Mouse (Mus musculus) cerebellum, postnatal 10 days (tissue): ENCODE measurements around the gene Diexf.

ENCODE experiments used
- DNase-seq, 2 experiments: peaks; one replicate each; pipeline ENCODE4 v3.0.0; 2021; ENCODE audit warnings: mixed read lengths in 2 of 2

Diexf gene

DNA sequence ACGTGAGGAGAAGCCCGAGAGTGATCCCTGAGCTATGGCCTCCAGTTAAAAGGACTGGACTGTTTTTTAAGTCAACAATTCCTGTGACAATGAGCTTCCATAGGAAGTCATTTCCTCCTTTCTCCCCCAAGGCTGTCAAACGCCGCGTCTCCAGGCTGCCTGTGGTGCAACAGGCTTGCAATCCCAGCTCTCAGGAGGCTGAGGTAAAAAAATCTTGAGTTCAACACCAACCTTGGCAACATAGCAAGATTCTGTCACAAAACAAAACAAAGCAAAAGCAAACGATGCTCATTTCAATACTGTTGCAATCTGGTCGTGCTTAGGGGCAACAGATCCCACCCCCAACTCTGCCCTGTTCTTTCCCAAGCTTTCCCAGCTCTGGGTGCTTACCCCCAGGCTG, 8.0 kb upstream of the Diexf start:
- DNase-seq, result no peak

DNA sequence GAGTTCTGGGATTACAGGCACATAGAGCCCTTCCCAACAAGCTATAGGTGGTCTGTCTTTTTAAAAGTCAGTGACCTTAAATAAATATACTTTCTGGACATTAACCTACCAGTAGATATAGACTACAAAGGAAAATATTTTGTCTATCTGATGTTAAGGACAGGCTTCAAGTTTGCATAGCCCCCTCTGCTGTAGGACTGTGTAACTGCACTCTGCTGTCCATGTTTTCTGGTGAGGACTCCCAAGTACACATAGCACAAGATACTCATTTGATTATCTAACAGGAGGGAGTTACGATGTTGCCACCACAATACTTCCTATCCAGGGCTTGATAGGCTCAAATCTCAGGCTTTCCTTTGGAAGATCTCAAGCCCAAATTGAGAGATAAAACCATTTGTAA, 3.7 kb upstream of the Diexf start:
- DNase-seq, result peak in 1 of 2 experiments; percentile 19

DNA sequence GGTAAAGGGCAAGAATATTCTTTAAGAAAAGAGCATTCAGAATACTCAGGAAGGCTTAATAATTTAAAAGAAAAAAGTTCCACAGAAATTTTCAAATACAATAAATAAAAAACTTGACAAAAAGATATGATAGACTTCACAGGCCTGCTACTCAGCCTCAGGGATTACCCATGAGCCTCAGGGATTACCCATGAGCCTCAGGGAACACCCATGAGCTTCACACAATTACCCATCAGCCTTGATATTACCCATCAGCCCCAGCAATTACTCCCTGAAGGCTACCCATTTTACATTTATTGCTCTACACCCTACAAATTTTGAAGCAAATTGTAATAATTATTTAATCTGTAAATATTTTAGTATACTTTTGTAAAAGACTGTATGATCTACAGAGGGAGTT, 2.3 kb upstream of the Diexf start:
- DNase-seq, result no peak

DNA sequence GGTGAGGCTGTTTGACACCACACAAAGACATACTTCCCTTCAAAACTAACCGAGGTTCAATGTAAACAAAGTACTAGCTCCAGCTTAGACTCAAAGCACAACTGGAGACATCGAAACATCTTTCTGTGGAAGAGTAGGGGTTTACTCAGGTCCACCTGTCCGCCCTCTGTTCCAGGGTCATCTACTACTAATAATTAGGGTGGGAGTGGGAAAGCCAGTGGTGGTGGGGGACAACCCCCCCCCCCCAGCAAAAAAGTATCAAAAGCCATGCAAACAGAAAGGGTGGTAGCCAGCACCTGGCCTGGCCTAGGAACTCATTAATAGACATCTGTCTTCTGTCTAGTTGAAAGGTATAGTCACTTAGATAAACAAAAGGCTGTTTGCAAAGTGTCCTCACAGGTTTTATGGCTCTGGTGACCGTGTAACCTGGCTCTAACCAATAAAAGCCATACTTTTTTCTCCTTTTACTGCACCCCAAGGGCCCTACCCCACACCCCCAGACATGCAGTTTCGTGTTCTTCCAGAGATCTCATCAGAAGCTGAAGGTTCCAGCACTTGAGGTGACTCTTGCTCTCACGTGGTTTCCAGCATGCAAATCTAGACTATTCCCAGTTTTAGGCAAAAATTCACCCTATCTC, 1.4 kb upstream of the Diexf start:
- no peak for DNase-seq

DNA sequence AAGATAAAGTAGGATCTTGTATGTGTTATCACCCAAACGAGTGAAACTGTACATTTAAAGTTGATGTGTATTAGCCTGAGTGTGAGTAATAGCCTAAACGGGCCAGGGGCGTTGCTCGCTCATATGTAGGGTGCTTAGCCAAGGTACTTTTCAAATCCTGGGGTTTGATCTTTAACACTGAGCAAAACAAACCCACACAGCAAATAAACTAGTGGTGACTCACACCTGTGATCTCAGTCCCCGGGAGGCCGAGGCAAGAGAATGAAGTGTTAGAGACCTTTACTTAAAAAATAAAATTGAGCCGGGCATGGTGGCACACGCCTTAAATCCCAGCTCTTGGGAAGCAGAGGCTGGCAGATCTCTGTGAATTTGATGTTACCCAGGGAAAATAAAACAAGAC, 767 bp upstream of the Diexf start:
- DNase-seq, result peak in 1 of 2 experiments; percentile 12

DNA sequence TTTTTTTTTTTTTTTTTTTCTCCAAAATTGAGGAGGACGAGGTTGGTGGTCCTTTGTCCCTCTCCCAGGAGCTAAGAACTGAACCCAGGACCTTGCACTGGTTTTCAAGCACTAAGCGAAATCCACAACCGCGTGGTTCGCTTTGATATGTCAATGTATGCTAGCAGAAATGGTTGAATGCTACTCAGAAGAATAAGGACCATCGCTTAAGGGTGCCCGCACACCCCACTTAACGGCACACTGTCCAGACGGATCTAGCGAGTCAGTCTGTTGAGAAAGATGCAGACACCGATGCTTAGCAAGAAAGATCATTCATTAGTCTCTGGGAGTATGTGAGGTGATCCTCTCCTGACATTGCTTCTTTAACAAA, 369 bp upstream of the Diexf start:
- no peak for DNase-seq

DNA sequence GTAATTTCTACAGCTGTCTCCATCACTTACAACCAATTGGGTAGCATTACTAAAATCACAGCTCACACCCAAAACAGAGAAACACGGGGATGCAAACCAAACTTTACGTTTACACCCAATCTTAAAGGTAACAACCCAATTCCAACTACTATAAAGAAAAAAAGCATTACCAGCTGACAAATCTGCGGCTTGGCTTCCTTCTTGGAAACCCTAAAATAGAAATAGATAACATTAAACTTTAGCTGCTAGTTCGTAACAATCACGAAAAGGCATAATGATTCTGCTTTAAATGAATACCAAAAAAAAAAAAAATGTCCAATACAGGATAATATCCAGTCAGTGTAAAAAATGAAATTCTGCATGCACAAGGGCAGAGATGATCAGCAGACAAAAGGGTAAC, 751 bp downstream of the Diexf start:
- no peak for DNase-seq

DNA sequence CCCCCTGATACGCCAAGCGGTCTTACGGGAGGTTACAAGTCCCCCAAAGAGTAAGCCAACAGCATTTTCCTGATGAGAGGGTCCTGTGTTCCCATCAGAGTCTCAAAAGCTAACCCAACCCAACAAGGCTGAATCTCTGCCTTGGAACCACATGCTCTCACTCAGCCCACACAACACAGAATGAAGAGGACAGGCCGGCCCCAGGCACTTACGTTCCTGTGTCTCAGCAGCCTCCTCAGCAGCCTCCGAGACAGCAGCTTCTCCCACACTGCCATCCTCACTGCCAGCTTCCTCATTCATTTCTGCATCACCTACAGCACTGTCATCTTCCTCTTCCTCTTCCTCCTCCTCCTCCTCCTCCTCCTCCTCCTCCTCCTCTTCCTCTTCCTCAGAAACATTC, 2.0 kb downstream of the Diexf start:
- DNase-seq, result no peak

DNA sequence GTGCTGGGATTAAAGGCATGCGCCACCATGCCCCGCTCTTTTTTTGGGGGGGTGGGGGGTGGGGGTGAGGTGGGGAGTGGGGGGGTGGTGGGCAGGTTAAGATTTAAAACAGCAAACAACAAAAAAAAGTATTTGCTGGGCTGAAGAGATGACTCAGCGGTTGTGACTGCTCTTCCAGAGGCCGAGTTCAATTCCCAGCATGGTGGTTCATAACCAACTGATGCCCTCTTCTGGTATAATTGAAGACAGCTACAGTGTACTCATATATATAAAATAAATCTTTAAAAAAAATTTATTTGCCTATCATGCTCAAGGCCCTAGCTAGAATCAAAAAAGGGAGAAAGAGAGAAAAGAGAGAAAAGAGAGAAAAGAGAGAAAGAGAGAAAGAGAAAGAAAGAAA, 4.2 kb downstream of the Diexf start:
- DNase-seq, result peak; percentile 25 to 32

DNA sequence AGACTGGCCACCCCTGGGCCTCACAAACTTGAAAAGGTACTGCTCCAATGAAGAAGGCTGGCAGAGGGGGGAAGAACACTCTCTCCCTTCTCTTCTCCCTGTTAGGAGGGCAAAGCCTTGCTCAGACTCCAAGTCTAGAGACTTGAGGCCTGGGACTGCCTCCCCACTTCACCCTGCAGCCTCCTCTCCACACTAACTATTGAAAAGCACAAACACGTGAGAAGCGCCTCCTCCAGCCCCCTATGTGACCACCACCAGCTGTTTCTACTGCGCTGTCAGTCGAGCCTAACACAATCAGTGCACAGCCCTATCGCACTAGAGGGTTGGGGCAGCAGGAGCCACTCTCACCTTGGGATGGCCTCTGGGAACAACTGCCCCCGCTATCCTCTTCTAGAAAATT, 6.8 kb downstream of the Diexf start:
- DNase-seq, result no peak

DNA sequence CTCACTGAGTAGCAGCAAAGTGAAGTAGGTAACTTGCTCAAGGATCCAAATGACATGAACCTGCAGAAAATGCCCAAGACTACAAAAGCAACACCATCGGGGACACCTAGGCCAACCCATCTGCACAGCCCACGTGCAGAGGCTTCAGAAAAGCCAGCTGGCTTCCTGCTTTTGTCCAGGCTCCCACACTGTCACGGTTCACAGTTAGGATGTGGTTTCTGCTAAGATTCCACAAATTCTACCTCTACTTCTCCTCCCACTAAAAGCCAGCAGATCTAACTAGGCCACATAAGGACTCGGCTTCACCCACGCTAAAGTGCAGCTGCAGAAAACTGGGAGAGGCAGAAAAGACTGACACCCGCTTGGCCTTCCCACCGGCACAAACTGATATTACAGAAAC, 7.3 kb downstream of the Diexf start:
- DNase-seq, result no peak

DNA sequence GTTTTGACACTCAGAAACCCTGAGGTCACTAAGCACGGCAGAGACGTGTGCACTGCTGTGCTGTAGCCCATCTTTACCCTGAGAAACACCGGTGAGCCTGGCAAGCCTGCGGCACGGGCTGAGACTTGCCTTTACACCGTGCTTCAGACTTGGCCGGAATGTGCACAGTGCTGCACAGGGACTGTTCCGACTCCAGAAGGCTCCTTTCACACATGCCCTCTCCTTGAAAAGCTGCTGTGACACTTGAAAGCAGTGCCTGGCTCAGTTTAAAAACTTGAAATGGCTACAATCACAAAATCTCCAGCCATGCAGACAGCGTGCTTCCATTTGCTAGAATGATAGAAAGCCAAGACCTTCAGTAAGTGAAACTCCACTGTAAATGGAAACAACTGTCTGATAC, 18.0 kb downstream of the Diexf start:
- DNase-seq, result no peak

DNA sequence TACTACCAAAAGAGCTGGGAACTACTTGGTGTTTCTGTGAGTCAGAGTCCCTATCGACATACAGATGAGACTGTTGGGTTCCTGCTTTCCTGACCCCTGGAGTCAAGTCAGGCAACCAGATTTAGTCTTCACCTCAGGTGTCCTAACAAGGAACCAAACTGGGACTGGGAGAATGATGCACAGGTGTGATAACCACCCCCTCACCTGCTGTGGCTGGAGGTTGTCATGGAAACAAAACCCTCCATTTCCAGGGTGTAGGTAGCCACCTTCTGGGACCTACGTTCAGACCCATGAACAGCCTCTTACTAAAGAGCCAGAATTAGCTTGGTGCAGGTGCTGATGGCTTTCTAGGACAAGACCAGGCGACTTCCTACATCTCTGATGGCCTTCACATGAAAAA, 27.1 kb downstream of the Diexf start:
- no peak for DNase-seq

DNA sequence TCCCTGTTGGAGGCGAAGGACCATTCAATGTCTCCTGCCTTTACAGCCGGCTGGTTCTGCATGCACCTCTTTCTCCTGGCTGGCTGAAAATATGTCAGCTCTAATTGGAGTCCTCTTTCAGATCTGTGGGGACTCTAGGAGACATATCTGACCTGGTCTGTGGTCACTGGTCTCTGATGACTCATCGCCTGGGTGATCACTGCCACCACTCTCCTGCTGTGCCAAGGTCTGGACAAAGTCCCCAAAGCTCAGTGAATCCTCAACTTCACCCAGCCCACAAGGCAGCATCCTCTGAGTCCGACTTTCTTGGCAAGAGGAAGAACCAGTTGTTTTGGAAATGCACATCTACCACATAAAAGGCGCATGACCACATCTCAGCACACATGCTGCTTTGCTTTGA, 27.5 kb downstream of the Diexf start:
- DNase-seq, result no peak

DNA sequence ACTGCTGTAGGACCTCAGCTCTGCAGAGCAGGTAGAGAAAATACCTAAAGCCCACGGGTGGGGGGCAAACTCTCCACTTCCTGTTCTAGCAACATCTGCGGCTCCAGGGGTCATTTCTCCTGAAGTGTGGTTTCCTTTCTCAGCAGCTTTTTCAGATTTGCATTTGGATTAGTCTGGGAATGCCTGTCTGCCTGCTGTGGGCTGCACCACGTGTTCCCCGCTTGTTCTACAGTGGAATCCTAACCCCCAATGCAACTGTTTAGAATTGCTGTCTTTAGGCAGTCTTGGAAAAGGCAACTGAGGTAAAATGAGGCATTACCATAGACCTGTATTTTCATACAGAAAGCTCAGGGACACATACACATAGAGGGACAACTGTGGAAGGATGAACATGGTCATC, 28.0 kb downstream of the Diexf start:
- DNase-seq, result no peak

DNA sequence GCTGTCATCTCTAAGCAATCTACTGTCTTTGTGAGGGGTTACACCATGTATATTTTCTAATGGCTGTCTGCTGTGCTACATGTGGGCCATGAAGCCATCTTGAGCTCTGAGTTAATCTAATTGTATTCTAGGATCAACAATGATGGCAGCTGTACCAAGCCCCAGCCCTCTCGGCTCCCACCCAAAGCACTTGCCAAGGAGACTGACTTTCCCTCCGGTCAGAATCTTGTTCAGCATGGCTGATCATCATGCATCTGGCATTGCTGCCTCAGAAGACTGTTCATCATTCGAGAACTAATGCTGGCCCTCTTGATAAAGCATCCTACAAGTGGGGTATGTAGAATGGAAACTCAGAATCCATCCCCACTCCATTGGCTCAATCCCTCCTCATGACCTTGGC, 31.1 kb downstream of the Diexf start:
- peak; percentile 62 to 72 for DNase-seq

DNA sequence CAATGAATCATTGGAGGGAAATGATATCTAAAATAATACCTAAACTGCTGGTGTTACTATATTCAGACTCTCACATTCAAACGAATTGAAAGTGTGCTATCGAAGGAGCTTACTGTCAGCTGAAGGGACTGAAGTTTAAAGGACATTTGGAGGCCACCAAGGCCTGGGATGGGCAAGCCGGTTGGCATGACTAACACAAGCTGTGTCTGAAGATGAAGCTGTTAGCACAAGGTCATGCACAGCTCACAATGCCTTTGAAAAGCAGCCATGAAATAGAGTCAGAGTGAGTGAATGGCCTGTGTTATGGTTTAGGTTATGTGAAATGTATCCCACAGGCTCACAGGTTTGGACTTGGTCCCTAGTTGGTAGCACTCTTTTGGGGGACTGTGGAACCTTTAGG, 36.5 kb downstream of the Diexf start:
- no peak for DNase-seq

DNA sequence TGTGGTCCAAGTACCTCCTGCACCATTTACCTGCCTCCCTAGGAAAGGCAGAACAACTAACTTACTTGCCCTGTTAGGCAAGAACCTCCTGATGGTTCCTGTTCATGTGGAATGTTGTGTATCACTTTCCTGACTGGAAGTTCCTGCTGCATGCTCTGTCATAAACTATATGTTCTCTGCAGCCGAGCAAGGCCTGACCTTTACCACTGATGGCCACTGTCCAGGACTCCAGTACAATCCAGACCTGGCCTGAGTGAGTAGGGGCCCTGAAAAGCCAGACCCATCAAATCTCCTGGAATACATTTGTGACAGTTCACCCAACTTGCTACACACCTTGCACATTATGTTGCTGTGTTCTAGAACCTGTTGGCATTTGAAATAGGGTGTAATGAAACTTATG, 37.3 kb downstream of the Diexf start:
- DNase-seq, result no peak

DNA sequence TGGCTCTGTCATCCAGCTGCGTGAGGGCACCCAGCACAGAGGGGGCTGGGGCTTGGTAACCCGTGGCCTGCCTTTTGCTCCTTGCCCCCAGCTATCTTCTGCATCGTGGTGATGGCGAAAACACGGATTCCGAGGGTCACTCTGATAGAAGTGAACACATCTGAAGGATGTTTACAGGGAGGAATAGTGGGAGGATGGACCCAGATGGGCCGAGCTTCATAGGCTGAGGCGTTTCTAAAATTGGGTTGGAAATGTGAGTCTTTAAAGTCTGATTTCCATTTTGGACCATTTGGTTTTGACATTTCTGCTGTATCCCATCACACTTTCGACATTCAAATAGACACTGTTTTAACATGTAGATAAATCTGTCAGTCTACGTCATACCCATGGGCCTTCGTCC, 39.2 kb downstream of the Diexf start:
- no peak for DNase-seq

DNA sequence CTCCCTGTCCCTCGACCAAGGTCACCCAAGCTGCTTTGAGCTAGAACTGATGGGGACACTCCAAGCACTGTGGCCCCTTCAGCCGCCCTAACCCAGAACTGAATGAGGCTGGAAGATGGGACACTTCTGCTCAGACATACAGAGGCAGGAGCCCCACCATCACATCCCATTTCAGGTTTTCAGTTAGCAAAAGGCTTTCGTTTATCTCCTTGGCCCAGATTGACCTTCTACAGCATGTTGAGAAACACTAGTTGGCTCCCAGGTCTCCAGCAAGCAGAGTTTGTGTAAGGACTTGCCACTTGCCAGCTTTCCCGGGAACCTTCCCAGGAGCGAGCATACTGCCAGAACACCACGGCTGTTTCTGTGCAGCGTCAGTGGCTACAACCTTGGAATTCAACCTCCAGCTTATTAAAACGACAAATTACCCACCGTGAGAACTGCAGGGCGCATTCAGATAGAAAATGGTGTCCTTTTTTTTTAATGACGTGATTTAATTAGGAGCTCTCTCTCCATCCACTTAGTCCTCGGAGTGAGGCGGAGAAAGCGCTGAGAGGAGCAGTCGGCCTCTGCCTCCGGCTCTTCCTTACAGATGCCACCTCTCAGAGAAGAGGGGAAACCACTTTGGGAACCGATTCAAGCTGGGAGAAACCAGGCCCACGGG, 39.7 kb downstream of the Diexf start:
- peak; percentile 74 to 84 for DNase-seq

DNA sequence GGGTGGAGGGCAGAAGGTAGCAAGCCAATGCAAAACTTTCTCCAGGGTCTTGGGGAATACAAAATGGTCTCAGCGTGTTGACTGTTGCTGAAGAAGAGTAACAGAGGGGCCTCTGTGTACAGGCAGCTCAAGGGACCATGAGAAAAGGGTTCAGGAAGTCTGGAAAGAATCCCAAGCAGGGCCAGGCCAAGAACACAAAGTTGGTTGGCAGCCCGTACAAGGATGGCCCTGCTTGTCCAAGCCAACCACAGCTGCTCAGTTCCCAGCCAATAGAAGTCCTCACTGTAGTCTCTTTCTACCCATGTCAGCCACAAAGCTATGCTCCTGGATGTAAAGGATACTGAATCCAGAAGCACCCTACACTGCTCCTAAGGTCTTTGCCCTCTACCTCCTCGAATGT, 40.4 kb downstream of the Diexf start:
- DNase-seq, result peak; percentile 45 to 66

DNA sequence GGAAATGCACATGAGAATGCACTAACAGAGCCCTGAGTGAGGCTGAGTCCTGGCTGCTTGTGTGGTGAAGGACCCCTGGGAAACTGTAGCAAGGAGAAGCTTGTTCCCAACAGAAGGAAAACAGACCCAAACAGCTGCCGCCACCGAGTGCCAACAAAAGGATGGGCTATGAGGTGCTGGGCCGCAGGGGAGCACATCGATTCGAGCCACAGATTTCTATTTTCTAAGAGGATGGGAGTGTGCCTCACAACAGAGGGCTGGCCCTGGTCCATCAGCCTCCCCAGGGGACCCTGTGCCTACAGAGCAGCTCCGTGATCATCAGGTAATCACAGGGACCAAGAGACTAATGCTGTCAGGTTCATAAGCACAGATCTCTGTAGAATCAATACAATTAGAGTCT, 40.9 kb downstream of the Diexf start:
- peak; percentile 53 to 60 for DNase-seq

DNA sequence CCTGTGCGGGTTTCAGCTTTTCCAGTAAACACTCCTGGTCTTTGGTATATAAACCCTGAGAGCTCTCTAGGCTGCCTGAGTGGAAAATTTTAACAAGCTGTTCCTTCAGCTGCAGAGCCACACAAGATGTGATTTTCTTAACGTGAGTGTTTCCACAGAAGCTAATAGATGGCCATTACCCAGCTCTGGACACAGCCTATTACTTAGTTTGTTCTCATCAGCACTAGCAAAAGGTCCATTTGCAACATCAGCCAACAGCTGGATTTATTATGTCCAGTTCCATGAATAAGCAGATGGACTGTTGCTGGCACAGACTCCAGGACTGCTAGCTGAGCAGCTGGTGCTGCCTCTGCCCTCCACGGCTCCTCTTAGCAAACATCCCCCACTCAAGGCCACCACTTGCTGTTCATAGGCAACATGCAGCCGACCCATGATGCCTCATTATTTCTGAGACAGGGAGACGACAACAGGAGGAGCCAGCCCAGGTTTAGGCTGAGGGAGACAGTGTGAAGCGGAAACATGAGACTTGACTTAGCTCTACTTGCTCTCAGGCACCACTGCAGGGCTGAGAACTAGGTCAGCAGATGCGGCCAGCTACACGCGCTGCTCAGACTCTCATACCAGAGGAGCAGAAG, 43.1 kb downstream of the Diexf start:
- peak; percentile 37 to 55 for DNase-seq

DNA sequence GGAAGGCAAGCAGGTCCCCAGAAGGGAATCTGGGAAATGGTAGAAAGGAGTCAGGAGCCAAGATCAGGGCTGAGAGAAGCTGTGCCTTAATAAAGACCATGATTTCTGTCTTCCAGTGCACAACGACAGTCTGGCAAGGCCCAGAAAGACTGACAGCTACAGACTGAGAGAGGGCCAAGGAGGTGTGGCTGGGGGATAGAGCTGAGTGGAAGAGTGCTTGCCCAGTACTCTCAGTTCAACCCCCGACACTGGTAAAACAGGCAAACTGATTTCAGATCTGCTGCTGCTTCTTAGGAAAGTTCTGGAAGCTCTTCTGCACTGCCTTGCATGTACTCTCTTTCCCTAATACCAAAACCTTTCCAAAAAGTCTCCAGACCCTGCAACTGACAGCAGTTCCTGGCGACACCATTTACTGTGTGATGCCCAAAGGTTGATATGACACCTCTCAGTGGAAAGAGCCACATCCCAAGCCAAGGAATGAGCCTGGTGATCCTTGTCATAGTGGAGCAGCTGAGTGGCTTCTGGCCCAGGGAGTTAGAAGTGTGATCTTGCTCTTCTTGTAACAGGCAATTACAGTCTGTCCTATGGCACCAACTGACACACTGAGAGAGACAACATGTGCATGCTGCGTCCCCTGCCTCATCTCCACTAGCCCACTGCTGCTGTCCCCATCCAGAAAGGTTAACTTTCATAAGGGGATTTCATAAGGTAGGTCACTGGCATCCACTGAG, 43.8 kb downstream of the Diexf start:
- DNase-seq, result no peak
